Mouse (Mus musculus): ENCODE measurements around the gene Wwox. TPM values are rescaled to one million over a fixed set of nuclear protein-coding genes. Genes with fewer than 3 reads are reported as not detected.

Wwox gene
- polyA plus RNA-seq, 1 experiment from 2014 or later, result 10.5 TPM

DNA sequence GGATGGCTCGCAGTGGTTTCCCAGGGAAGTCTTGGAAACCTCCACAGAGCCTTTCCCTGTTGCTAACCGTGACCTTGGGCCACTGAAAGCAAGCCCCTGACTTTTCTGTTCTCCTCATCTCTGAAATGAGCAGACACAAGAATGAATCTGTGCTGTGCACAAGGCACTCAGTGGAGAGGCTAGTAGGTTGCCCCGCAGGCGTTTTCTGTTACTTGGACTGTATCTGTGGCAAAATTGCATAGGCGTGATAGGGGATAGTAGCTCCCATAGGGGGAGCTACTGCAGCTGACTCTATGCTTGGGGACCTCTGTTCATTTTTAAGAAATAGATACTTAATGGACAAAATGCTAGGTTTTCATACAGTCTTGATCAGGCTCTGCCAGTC is 742 bp downstream of the Wwox start:
- no peak for ATAC-seq (ENCODE audit: insufficient number of reproducible peaks, insufficient read depth, low FRiP score, low TSS enrichment)
- Histone ChIP-seq H3K4me1 (peaks cover 4% of the 10 kb centered on the region; the same call in 1 of the 2 replicates), H3K4me2 (replicated peaks) (peak overlapping the region; percentile 78), H3K36me3 (no peaks in the 10 kb centered on the region), H3K9ac (peak overlapping the region; percentile 66), H3K9me3 (no peaks in the 10 kb centered on the region), H3K27ac (0 out of 2 replicates have a peak overlapping the region, but pooled peaks have one; percentile 51), H3K4me3 (peak overlapping the region; percentile 55), H3K27me3 (no peaks in the 10 kb centered on the region)
- WGBS, result 14% methylated on average over 5 of the region's 5 CpGs

- no peaks in the 10 kb centered on the region for H3K9me3 ChIP-seq
Observed at GRCm38 (mm10) chr8:114441616-114442015, 2.2 kb downstream of the Wwox start.

GRCm38 (mm10) chr8:114446884-114447283 is 7.4 kb downstream of the Wwox start:
- no peaks in the 10 kb centered on the region for H3K9me3 ChIP-seq
- no peaks in the 10 kb centered on the region for H3K27me3 ChIP-seq
- no peak overlapping the region for H3K4me2 ChIP-seq (replicated peaks)
- H3K4me1 ChIP-seq, result no peaks in the 10 kb centered on the region
- no peak overlapping the region for H3K9ac ChIP-seq
- peaks cover 3% of the 10 kb centered on the region; the same call in 1 of the 2 replicates for H3K36me3 ChIP-seq
- 75% methylated on average over 7 of the region's 7 CpGs for WGBS
- no peak overlapping the region for H3K27ac ChIP-seq
- H3K4me3 ChIP-seq, result no peak overlapping the region
- ATAC-seq (ENCODE audit: insufficient number of reproducible peaks, insufficient read depth, low FRiP score, low TSS enrichment), result no peak

More at GRCm38 (mm10) chr8:114441616-114442015, 2.2 kb downstream of the Wwox start:
- H3K9ac ChIP-seq, result no peak overlapping the region
- 86% methylated on average over 4 of the region's 4 CpGs for WGBS
- no peak overlapping the region for H3K4me2 ChIP-seq (replicated peaks)
- peaks cover 4% of the 10 kb centered on the region; the same call in 1 of the 2 replicates for H3K4me1 ChIP-seq
- no peak overlapping the region for H3K27ac ChIP-seq
- ATAC-seq (ENCODE audit: insufficient number of reproducible peaks, insufficient read depth, low FRiP score, low TSS enrichment), result no peak
- H3K27me3 ChIP-seq, result no peaks in the 10 kb centered on the region
- no peaks in the 10 kb centered on the region for H3K36me3 ChIP-seq
- no peak overlapping the region for H3K4me3 ChIP-seq

DNA sequence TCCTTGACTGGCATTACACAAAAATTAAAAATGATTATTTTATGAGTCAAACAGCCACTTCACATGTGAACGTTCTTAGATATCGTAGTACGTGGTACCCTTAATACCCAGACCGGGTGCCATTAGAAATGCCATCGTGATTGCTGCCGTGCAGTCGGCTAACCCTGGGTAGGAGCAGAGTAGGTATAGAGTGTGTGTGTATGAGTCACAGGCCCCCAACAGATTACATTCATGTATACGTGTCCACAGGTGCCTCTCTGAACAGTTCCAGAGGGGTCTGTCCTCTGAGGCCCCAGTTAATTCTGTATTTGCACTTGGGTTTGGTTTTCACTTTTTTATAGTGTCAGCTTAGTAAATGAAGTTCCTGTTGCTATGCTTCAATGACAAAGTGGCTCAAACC is 12.8 kb downstream of the Wwox start:
- Histone ChIP-seq H3K27ac (no peak overlapping the region), H3K36me3 (peaks cover 3% of the 10 kb centered on the region; the same call in 1 of the 2 replicates), H3K4me3 (no peak overlapping the region), H3K9ac (no peak overlapping the region), H3K4me2 (replicated peaks) (no peak overlapping the region), H3K9me3 (no peaks in the 10 kb centered on the region), H3K4me1 (no peaks in the 10 kb centered on the region), H3K27me3 (no peaks in the 10 kb centered on the region)
- WGBS, result 90% methylated on average over 8 of the region's 8 CpGs
- ATAC-seq (ENCODE audit: insufficient number of reproducible peaks, insufficient read depth, low FRiP score, low TSS enrichment), result no peak

DNA sequence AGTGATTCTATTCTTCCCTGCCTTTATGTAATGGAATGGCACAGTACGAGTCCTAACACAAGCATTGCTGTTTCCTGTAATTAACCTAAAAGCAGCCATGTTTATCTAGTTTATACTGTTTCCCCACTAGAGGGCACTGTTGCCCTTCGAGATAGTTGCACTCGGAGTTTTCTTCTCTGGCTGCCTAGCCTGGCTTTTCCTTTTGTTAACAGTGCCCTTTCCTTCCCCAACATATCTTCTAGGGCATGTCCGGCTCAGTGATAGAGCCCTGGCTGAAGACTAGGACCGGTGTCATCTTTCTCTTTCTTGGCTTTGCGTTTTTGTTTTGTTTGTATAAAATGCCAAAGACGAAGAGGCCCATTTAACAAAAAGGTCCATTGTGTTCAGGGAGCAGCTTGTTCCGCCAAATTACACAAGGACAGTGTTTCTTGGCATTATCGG is 13.3 kb downstream of the Wwox start:
- Histone ChIP-seq H3K9ac (no peak overlapping the region), H3K27ac (no peak overlapping the region)
- WGBS, result 6% methylated on average over 9 of the region's 9 CpGs

DNA sequence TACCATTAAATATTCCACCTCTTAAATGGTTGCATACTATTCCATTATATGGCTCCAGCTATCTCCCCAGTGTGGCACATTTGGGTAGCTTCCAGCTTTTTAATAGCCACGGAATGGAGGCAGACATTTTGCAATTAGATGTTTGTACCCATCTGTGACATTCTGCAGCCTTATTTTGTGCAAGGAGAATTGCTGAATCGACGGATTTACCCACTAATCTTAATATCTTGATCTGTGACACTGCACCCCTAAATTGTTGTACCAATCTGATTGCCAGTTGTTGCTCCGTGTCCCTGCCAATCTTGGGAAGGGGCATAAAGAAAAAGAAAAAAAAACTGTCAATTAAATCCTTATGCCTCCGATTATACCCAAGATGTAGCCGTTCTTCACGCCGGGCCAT is 15.8 kb downstream of the Wwox start:
- Histone ChIP-seq H3K4me2 (replicated peaks) (no peak overlapping the region), H3K27me3 (no peaks in the 10 kb centered on the region), H3K4me3 (no peak overlapping the region), H3K9me3 (no peaks in the 10 kb centered on the region), H3K4me1 (no peaks in the 10 kb centered on the region), H3K9ac (no peak overlapping the region), H3K36me3 (no peaks in the 10 kb centered on the region), H3K27ac (no peak overlapping the region)
- WGBS, result 87% methylated on average over 8 of the region's 8 CpGs
- no peak for ATAC-seq (ENCODE audit: insufficient number of reproducible peaks, insufficient read depth, low FRiP score, low TSS enrichment)

More for the DNA sequence above, 13.3 kb downstream of the Wwox start:
- Histone ChIP-seq H3K4me2 (replicated peaks) (0 out of 2 replicates have a peak overlapping the region, but pooled peaks have one; percentile 12), H3K4me3 (no peak overlapping the region), H3K4me1 (no peaks in the 10 kb centered on the region), H3K9me3 (no peaks in the 10 kb centered on the region), H3K36me3 (peaks cover 3% of the 10 kb centered on the region; the same call in 1 of the 2 replicates), H3K27me3 (no peaks in the 10 kb centered on the region)
- no peak for ATAC-seq (ENCODE audit: insufficient number of reproducible peaks, insufficient read depth, low FRiP score, low TSS enrichment)

- Histone ChIP-seq H3K4me1 (no peaks in the 10 kb centered on the region), H3K36me3 (no peaks in the 10 kb centered on the region), H3K4me3 (no peak overlapping the region), H3K27ac (no peak overlapping the region), H3K27me3 (no peaks in the 10 kb centered on the region), H3K4me2 (replicated peaks) (no peak overlapping the region; the same call in 1 of the 2 replicates), H3K9me3 (no peaks in the 10 kb centered on the region), H3K9ac (no peak overlapping the region)
- ATAC-seq (ENCODE audit: insufficient number of reproducible peaks, insufficient read depth, low FRiP score, low TSS enrichment), result no peak
- WGBS, result 70% methylated on average over 15 of the region's 15 CpGs
Observed at GRCm38 (mm10) chr8:114455953-114456352, 16.5 kb downstream of the Wwox start.

- H3K36me3 ChIP-seq, result no peaks in the 10 kb centered on the region
- no peaks in the 10 kb centered on the region for H3K4me1 ChIP-seq
- ATAC-seq (ENCODE audit: insufficient number of reproducible peaks, insufficient read depth, low FRiP score, low TSS enrichment), result no peak
- H3K9me3 ChIP-seq, result no peaks in the 10 kb centered on the region
- 76% methylated on average over 25 of the region's 25 CpGs for WGBS
- H3K27ac ChIP-seq, result no peak overlapping the region
- H3K9ac ChIP-seq, result no peak overlapping the region
- no peak overlapping the region for H3K4me2 ChIP-seq (replicated peaks)
- H3K27me3 ChIP-seq, result no peaks in the 10 kb centered on the region
- H3K4me3 ChIP-seq, result no peak overlapping the region
Observed at GRCm38 (mm10) chr8:114458113-114458784, 18.8 kb downstream of the Wwox start.

- 66% methylated on average over 5 of the region's 5 CpGs for WGBS
- H3K27ac ChIP-seq, result no peak overlapping the region
- H3K4me2 ChIP-seq (replicated peaks), result no peak overlapping the region
- no peaks in the 10 kb centered on the region for H3K36me3 ChIP-seq
- no peaks in the 10 kb centered on the region for H3K27me3 ChIP-seq
- no peaks in the 10 kb centered on the region for H3K4me1 ChIP-seq
- no peak overlapping the region for H3K4me3 ChIP-seq
- no peaks in the 10 kb centered on the region for H3K9me3 ChIP-seq
- ATAC-seq (ENCODE audit: insufficient number of reproducible peaks, insufficient read depth, low FRiP score, low TSS enrichment), result no peak
- no peak overlapping the region for H3K9ac ChIP-seq
Observed at GRCm38 (mm10) chr8:114460600-114460999, 21.1 kb downstream of the Wwox start.

DNA sequence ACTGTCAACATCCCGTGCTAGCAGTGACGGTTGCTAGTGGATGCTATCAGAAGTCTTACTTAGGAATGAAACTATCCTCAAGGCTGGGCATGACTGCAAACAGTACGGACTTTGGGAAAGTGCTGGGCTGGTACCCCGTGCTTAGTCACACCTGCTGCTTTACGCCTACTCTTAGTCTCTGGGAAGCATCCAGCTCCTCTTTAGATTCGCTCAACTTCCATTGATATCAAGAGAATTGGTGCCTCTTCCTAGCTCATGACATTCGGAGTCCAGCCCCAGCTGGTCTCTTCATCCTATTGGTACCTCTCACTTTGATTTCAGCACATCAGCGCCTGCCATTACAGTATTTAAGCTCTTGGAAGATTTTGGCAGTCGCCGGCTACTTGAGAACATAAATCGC is 23.1 kb downstream of the Wwox start:
- Histone ChIP-seq H3K4me2 (replicated peaks) (no peak overlapping the region), H3K4me3 (no peak overlapping the region), H3K4me1 (no peaks in the 10 kb centered on the region), H3K27me3 (no peaks in the 10 kb centered on the region), H3K9ac (no peak overlapping the region), H3K36me3 (no peaks in the 10 kb centered on the region), H3K9me3 (no peaks in the 10 kb centered on the region), H3K27ac (no peak overlapping the region)
- WGBS, result 91% methylated on average over 11 of the region's 11 CpGs
- ATAC-seq (ENCODE audit: insufficient number of reproducible peaks, insufficient read depth, low FRiP score, low TSS enrichment), result no peak

DNA sequence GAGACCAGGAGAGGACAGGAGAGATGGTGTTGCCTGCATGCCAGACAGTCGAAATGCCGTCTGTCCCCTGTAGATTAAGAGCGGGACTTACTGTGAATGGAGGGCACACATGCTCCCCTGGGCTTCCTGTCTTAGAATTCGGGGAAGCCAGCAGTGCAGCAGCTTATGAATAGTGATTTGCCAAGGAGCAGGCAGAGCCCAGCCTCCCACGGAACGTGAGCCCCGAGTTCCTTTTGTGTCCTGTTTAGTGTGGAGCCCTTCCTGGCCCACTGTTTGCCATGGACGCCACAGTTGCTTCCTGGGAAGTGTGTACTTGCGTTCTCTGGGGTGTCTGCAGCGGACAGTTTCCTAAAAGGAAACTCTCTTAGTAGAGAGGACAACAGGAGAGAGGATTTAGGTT is 23.9 kb downstream of the Wwox start:
- 70% methylated on average over 10 of the region's 10 CpGs for WGBS
- Histone ChIP-seq H3K27me3 (no peaks in the 10 kb centered on the region), H3K4me3 (no peak overlapping the region), H3K27ac (no peak overlapping the region), H3K36me3 (no peaks in the 10 kb centered on the region), H3K9me3 (no peaks in the 10 kb centered on the region), H3K9ac (no peak overlapping the region), H3K4me2 (replicated peaks) (no peak overlapping the region), H3K4me1 (no peaks in the 10 kb centered on the region)
- no peak for ATAC-seq (ENCODE audit: insufficient number of reproducible peaks, insufficient read depth, low FRiP score, low TSS enrichment)

DNA sequence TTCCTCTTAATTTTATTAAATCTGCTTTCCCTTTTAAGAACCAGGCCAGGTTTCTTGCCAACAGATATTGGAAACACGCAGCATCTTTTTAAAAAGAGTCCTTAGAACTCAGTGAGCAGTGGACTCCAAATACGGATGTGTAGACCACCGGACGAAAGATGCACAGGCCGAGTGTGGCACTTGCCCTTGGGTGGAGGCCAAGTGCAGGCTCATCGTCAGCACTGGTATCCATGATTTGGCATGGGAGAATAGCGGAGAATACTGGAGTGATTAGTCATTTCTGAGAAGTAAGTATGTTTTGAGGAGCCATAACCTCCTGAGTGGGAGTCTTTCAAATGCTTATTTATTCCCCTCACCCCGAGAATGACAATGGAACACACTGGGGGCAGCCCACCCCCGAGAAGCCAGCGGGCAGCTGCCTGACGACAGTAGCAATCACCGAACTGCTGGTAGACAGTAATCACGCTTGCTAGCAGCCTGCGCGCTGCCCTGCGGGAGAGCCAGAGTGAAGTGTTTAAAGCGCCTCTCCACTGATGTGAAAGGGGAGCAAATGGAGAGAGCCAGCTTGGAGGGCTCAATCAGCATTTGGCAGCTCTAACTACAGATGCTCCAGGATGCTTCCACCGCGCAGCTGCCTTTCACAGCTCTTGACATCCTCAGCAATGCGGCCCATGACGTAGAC is 29.2 kb downstream of the Wwox start:
- Histone ChIP-seq H3K9ac (no peak overlapping the region), H3K4me1 (no peaks in the 10 kb centered on the region), H3K27ac (no peak overlapping the region), H3K36me3 (peaks cover 3% of the 10 kb centered on the region; the same call in 1 of the 2 replicates), H3K4me3 (no peak overlapping the region), H3K9me3 (no peaks in the 10 kb centered on the region), H3K4me2 (replicated peaks) (no peak overlapping the region), H3K27me3 (no peaks in the 10 kb centered on the region)
- ATAC-seq (ENCODE audit: insufficient number of reproducible peaks, insufficient read depth, low FRiP score, low TSS enrichment), result no peak
- 89% methylated on average over 21 of the region's 21 CpGs for WGBS
